Mouse (Mus musculus) olfactory bulb, adult 2 months (tissue): Measurements from ENCODE around the gene Sez6.

Experiments
- CTCF ChIP-seq: fragments of 200-500 bp; IDR thresholded peaks from 2 replicates; pipeline ENCODE4 v1.5.1; 2012; ENCODE audit warnings: low read depth, mild to moderate bottlenecking, low read length, moderate library complexity; ENCODE audit not compliant: insufficient read depth
- POLR2A ChIP-seq: fragments of 200-500 bp; IDR thresholded peaks from 2 replicates; pipeline ENCODE4 v1.6.1; 2012; ENCODE audit warnings: mild to moderate bottlenecking, low read depth, low read length, moderate library complexity; ENCODE audit not compliant: insufficient read depth

- TF ChIP-seq POLR2A, result no peak
- TF ChIP-seq CTCF, result no peak
Measured at GRCm38 (mm10) chr11:77965101-77966036, 34.8 kb downstream of the Sez6 start.
